Mouse (Mus musculus): Measurements from ENCODE around the gene Rad51. TPM values are rescaled to one million over a fixed set of nuclear protein-coding genes. Genes with fewer than 3 reads are reported as not detected.

Gene Rad51
- 1.1 TPM for total RNA-seq (2023)

GRCm38 (mm10) chr2:119112438-119113112 is at the start of gene Rad51:
Rad51 (plus strand) TSS chr2:119112793.

GRCm38 (mm10) chr2:119156681-119157572 is 44.3 kb downstream of the Rad51 start, which contains the start of gene Rmdn3:
Rmdn3 (minus strand) TSS chr2:119157034.

DNA sequence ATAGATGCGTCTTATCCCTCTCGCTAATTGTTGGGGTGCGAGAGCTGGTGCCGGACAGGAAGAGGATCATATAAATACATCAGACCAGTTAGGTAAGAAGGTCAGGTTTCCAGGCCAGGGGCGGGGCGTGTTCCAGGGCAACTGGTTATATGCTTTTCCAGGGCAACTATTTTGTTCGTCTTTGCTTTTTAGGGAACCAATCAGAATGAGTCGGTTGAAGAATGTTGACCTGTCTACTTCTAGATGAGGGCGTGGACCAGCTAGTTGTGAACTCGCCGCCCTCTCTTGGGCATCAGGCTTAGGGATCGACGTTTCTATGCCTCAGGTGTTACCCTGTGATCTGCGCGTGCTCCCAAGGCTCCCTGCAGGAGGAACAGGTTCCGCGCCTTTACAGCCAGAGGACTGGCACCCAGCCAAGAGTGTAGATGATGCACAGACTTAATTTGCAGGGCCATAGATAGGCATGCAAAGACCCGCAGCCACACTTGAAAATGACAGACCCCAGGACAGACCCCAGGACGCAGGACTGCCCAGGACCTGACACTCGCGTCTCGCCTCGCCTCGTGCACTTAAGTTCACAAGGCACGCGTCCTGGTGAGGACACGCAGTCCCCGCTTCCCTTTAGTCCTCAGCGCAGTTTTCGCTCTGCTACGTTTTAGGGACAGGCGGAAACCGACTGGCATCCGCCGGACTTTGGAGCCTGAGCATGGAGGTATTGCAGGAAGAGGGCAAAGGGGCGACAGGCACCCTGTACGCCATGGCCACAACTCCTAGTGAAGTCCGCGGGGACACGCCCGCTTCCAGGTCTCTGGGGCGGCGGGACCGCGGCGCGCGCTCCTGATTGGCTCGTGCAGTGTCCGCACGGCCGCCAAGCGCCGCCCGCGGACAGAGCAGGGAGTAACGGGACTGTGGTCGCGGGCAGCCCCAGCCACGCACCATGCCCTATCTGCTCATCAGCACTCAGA is 54.6 kb downstream of the Rad51 start, which contains the start of gene Gchfr:
TSS of gene Gchfr (plus strand) at position 873 of the 965 bp plus-strand sequence.

GRCm38 (mm10) chr2:119173991-119174651 is 61.5 kb downstream of the Rad51 start, which contains the start of gene Gm14137:
Gm14137 (plus strand) TSS chr2:119174509.

Other genes with a start within 250 kb of the Rad51 start
- 36.4 TPM for gene Bahd1, start 212.4 kb upstream of the Rad51 start, total RNA-seq (2023)
- gene Chst14, start 186.3 kb upstream of the Rad51 start, total RNA-seq (2023) = 3.8 TPM
- gene Ccdc32, start 83.4 kb upstream of the Rad51 start, total RNA-seq (2023) = 12.6 TPM
- 12.7 TPM for gene Rpusd2, start 78.0 kb upstream of the Rad51 start, total RNA-seq (2023)
- gene Knl1, start 65.7 kb upstream of the Rad51 start, total RNA-seq (2023) = 1.2 TPM
- gene Rmdn3, start 44.2 kb downstream of the Rad51 start, total RNA-seq (2023) = 23.4 TPM
- not detected for gene Gchfr, start 55.0 kb downstream of the Rad51 start, total RNA-seq (2023)
- 0.30 TPM for gene Gm14137, start 61.7 kb downstream of the Rad51 start, total RNA-seq (2023)
- 32.5 TPM for gene Zfyve19, start 95.8 kb downstream of the Rad51 start, total RNA-seq (2023)
- 22.2 TPM for gene Dnajc17, start 96.0 kb downstream of the Rad51 start, total RNA-seq (2023)
- gene Ppp1r14d, start 117.1 kb downstream of the Rad51 start, total RNA-seq (2023) = not detected
- gene Spint1, start 124.6 kb downstream of the Rad51 start, total RNA-seq (2023) = 0.53 TPM
- not detected for gene Rhov, start 158.5 kb downstream of the Rad51 start, total RNA-seq (2023)
- 23.3 TPM for gene Vps18, start 175.9 kb downstream of the Rad51 start, total RNA-seq (2023)
- not detected for gene Dll4, start 213.0 kb downstream of the Rad51 start, total RNA-seq (2023)
- gene Chac1, start 238.4 kb downstream of the Rad51 start, total RNA-seq (2023) = 0.59 TPM